Mouse (Mus musculus) heart, adult 18-20 months (tissue): Measurements from ENCODE around the gene Bzw1. TPM values are rescaled to one million over a fixed set of nuclear protein-coding genes. Genes with fewer than 3 reads are reported as not detected.

Experiments used
- DNase-seq, 2 experiments: peaks; one replicate each; pipeline ENCODE4 v3.0.0; 2021 to 2022; ENCODE audit warnings: mixed read lengths in 1 of 2
- total RNA-seq, 2 experiments: library from RNA; stranded (reverse); gene quantifications; 2 replicates each; pipeline ENCODE4 v1.2.3; 2021

The Bzw1 gene
- total RNA-seq, 2 experiments from 2014 or later = 66.2 to 70.6 TPM

DNA sequence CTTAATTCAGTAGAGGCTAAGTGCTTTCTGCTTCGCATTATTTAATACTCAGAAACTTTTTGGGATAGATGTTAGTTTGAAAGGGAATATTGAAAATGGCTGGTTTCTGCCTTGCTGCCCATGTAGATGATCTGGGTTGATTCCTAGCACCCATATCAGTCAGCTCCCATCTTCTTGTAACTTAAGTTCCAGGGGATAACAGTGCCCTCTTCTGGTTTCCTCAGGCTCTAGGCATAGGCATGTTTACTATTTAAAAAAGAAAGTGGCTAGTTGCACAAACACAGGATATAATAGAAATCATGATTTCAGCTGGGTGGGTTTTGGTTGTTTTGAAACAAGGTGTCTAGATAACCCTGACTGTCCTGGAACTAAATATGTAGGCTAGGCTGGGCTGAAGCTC is 3.5 kb downstream of the Bzw1 start:
- DNase-seq = no peak

DNA sequence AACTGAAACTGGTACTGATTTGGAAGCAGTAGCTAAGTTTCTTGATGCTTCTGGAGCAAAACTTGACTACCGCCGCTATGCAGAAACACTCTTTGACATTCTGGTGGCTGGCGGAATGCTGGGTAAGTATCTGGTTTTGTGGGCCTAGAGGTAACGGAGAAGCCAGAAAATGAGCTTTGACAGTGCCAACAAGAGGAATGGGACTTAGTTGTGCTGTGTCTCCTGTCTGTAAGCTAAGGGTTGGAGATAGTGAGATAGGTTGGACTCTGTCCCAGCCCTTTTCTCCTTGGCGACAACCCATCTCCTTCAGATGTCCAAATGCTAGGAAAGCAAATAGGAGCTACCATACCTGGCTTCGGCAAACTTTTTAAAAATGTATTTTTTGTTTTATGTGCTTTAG is 5.0 kb downstream of the Bzw1 start:
- no peak for DNase-seq

DNA sequence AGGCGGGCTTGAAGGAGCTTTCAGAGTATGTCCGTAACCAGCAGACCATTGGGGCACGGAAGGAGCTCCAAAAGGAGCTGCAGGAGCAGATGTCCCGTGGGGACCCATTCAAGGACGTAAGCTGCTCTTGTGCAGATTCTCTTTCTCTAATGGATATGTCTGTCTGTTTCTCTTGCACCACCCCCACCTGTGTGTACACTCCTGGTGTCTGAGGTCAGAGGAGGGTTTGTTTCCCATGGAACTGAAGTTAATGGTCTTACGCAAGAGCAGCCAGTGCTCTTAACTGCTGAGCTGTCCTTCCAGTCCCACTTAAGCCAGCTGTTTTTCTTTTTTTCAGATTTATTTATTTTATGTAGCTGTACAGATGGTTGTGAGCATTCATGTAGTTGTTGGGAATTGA is 8.7 kb downstream of the Bzw1 start:
- DNase-seq = no peak

DNA sequence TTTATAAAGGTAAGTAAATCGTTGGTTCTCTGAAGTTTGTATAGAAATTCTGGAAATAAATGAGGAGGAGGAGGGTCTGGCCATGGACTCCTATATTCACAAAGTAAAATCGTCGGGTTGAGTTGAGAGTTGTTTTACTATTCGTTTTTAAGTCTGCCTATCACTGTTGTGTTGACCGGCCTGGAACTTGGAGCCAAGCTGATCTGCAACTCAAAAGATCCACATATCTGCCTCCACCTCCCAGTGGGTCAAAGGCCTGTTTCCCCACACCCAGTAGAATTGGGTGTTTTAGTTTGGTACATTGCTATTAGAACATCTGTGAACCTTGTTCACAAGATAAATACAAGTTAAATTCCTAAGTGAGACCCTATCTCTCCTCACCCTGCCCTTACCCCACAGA is 11.0 kb downstream of the Bzw1 start:
- no peak for DNase-seq

DNA sequence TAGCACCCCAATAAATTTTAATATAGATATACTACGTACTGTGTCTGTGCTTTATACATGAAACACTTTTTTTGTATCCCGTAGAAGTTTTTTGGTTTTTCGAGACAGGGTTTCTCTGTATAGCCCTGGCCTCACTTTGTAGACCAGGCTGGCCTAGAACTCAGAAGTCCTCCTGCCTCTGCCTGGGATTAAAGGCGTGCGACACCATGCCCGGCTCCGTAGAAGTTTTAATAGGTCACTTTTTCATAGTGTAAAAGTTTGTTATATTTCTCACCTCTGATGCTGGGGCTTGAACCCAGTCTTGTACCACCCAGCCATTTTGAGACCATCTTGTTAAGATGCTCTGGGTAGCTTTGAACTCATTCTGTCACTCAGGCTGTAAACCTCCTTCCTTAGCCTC is 14.6 kb downstream of the Bzw1 start:
- no peak for DNase-seq

DNA sequence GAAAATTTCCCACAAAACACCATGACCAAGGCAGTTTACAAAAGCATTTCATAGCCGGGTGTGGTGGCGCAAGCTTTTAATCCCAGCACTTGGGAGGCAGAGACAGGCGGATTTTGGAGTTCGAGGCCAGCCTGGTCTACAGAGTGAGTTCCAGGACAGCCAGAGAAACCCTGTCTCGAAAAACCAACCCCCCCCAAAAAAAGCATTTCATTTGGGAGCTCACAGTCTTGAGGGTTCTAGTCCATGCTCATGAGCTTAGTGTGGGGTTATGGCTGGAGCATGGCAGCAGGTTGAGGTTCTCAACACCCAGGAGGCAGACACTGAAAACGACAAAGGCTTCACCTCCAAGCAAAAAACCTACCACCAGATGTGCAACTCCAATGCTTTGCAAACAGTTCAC is 15.4 kb downstream of the Bzw1 start:
- no peak for DNase-seq

DNA sequence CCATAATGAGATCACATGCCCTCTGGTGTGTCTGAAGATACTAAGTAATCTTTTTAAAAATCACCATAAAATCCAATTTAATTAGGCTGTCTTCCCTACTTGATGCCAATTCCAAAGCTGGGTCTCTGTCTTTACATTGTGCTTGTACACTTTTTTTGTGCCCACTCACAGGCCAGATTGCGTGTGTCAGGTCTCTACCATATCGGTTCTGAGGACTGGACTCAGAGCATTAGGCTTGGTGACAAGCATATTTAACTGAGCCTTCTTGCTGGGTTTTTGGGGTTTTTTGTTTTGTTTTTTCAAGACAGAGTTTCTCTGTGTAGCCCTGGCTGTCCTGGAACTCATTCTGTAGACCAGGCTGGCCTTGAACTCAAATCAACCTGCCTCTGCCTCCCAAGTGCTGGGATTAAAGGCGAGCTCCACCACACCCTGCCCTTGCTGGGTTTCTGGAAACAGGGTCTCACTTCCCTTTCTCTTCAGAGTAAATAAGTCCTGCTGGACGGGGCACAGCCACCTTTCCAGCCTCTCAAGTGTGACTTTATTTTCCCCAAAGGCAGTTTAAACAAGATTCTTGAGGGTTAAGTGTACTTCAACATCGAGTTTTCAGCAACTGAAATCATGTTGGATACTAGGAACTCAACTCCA is 17.0 kb downstream of the Bzw1 start:
- DNase-seq = no peak

DNA sequence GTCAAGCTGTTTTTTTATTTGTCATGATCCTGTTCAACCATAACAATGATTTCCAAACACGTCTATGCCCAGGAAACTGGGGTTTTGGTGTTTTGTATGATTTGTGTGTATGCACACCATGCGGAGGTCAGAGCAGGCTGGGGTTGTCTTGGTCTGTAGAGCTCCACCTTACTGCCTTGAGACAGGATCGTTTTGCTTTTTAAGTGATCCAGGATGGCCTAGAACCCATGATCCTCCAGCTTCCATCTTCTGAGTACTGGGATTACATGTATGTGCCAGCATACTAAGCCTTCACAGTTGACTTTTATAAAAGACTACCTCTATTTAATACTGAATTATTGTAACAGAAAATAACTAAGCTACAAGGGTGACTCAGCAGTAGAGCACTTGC is 17.5 kb downstream of the Bzw1 start:
- DNase-seq = no peak

DNA sequence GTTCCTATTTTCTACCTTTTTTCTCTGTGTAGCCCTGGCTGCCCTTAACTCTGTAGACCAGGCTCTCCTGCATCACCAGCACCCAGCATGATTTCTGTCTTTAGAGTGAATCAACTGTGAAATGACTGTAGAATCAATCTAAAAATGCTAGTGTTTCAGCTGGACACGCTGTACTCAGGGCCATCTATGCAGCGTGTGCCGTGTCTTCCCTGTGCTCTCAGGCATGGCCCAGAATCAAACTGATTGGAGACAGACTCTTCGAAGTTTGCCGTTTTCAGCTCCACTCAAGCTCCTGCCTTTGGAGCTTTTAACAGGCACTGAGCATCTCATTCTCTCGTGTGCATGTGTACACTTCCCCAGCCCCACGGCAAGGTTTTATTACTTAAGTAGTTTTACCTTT is 18.1 kb downstream of the Bzw1 start:
- no peak for DNase-seq

DNA sequence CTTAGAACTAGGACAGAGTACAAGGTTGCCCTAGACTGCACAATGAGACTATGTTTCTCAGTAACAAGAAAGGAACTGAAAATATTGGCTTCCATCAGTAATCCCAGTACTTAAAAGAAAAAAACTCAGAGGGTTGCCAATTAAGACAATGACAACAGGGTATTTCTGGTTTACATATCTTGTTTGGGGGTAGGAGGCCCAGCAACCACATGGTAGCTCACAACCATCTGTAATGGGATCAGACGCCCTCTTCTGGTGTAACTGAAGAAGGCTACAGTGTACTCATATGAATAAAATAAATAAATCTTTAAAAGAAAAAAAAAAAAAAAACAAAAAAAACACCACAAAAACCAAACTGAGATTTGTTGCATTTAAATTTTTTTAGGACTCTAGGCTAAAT is 22.7 kb downstream of the Bzw1 start:
- DNase-seq = no peak

DNA sequence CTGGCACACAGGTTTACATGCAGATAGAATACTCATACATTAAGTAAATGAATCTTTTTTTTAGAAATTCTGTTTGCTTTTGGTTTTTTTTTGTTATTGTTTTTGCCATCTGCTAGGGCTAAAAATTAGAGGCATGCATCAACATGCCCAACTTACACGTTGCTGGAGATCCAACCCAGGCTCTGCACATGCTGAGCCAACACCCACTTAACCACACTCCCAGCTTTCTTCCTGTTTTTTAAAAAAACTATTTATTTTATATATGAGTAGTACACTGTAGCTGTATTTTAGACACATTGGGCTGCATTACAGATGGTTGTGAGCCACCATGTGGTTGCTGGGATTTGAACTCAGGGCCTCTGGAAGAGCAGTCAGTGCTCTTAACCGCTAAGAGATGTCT is 23.4 kb downstream of the Bzw1 start:
- no peak for DNase-seq

DNA sequence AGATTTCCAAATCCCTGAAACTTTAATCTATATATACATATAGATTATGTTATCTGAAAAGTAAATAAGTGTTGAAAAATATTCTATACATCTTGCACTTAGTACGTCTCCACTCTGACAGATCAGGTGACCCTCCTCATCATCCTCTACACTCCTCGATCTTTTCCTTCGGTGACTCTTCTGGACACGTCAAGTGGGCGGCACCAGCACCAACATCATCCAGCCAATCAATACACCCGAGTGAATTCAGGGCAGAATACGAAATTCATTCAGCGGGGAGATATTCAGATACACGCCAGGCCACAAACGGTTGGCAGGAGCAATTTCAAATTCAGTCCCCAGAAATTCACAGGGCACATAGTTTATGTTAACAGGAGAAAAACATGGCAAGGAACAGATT is 27.3 kb downstream of the Bzw1 start:
- DNase-seq = no peak

DNA sequence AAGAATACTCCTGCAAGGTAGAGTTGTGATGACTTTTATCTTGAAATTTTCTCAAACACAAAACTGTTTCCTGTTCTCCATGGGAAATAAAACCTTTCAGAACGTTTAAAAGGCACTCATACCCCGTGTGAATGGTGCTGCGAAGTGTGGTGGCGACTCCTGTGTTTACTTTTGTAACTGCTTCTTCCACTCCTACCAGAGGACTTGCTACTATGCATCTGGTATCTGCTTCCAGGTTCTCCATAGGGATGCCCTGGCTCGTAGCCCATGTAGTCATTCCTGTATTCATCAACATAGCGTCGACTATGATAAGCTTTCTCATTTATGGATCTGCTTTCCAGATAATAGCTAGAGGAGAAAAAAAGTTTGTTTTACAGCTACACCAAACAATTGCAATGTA is 28.3 kb downstream of the Bzw1 start:
- peak in 1 of 2 experiments; percentile 39 for DNase-seq

DNA sequence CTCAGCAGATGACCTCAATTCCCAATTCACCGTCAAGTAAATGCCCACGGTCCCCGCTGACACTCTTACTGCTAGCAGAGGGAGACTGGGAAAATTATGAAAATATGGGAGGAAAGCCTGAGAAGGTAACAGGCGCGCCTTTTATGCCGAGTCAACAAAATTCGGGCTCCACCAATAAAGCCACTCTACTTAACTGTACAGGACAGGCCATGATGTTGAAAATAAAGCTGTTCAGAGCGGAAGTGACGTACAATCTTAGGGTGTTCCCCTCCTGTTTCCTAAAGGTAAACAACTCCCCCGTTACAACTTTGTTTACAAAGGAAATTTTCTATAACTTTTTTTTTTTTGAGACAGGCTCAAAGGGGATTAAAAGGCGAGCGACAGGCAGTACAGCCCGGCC is 30.2 kb downstream of the Bzw1 start:
- peak; percentile 69 for DNase-seq

DNA sequence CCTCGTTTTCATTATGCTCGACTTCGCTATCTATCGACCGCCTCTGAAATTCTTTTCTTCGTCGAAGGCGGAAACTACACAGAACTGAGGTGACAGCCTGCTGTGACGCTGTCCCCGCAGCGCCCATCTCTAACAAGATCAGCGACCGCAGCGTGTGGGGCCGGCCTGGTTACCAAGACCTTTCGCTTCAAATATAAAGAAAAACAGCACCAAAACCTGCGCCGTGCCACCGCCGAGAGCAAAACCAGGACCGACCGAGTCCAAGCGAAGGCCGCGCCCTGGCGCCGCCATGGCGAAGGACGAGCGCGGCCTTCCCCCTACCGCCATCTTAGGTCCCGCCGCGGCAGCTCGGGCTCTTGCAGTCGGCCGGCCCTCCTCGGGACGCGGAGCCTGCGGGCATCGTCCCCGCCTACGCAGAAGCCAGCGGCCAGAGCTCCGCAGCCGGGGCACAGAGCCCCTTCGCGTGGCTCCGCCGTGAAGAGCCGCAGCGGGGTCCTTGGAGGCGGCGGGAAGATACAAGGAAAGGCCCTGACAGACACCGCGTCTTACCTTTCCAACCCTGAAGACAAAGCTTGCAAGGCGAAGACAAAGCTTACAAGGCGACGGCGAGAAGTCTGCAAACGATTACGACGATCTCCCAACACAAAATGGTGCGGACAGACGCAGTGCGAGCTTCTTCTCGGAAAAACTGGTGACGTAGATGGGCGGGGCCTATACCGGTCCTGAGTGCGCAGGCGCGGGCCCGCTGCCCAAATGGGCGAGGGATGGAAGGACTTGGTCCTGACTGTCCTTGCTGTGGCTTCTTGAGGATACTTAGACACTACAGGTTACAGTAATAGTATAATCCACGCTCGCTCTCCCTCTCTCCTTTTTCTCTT is 30.9 kb downstream of the Bzw1 start, which contains the start of gene Clk1:
TSS of gene Clk1 (minus strand) at position 696 of the 878 bp plus-strand sequence.
- peak; percentile 99 to 100 for DNase-seq

DNA sequence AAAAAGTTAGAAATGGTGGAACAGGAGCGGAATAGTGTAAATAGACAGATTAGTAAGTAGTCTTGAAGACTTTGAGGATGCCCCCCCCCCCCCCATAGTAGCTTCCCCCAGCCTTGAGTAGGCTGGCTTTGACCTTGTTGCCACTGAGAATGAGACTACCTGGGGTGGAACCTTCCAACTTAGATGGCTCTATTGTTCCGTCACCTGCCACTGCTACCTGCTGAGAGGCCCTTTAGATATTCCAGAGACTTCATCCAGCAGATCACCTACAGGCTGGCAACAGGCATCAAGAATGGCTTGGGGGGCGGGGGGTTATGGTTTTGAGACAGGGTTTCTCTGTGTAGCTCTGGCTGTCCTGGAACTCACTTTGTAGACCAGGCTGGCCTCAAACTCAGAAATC is 31.9 kb downstream of the Bzw1 start:
- DNase-seq = no peak

DNA sequence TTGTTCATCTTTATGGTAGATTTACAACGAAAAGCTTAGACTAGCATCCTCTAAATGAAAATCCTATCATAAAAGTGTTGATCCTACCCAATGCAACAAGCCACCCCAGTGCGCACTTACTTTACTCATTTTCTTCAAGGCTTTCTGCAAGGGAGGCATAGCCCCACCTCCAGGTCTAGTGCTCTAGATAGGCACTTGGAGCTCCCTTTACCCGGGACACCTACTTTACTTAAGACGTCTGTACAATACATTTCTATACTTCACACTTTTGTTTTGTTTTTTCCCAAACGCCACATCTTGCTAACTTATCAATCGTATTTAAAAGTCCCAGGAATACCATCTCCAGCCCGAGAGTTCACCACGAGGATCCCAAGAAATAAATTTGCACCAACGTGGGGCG is 52.0 kb downstream of the Bzw1 start:
- no peak for DNase-seq

DNA sequence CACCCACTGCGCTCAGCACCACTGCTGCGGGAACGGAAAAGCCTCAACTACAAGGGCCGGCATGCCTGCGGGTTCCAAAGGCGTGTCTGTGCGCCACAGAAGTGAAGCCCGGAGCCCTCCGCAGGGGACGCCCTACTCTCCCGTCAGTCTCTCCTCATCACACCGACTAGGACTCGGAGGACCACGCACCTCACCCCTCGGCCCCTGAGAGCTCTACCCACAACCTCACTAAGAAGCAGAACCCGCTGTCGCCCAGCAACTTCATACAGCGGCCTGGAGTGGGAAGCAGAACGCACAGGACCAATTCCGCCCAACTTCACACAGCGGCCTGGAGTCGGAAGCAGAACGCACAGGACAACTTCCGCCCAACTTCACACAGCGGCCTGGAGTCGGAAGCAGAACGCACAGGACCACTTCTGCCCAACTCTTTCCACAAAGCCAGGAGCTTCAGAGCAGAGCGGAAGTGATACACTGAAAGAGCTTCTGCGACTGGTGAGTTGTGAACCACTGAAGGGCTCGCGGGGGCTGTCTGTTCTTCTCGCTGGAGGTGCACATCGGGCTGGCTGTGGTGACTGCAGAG is 52.5 kb downstream of the Bzw1 start, which contains the start of the genes Nif3l1 and Ppil3:
TSS of gene Nif3l1 (plus strand) at position 9 of the 580 bp plus-strand sequence.
TSS of gene Ppil3 (minus strand) at position 344 of the 580 bp plus-strand sequence.
- peak; percentile 89 to 91 for DNase-seq

DNA sequence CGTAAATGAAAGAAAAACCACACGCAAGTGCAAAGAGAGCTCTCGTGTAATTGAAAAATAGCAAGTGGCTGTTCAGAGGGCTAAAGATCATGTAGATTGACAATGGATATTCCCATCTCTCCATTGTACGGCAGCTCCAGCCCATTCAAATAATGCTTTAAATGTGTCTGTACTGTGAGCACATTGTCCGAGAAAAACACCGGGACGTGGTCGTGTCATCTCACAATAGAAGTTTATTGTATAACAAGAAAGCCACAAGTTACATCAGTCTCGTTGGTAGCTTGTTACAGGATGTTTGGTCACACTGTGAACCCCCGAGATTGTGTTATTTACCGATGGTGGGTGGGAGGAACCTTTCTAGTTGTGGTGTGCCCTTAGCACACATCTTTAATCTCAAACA is 53.2 kb downstream of the Bzw1 start:
- no peak for DNase-seq

DNA sequence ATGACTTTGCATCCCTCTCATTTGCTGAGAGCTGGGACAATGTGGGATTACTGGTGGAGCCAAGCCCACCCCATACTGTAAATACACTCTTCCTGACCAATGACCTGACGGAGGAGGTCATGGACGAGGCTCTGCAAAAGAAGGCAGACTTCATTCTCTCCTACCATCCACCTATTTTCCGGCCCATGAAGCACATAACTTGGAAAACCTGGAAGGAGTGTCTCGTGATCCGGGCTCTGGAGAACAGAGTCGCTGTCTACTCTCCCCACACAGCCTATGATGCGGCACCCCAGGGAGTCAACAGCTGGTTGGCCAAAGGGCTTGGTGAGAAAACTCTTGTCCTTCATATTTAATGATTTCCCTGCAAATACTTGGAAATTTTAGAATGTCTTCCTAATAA is 55.1 kb downstream of the Bzw1 start:
- no peak for DNase-seq

DNA sequence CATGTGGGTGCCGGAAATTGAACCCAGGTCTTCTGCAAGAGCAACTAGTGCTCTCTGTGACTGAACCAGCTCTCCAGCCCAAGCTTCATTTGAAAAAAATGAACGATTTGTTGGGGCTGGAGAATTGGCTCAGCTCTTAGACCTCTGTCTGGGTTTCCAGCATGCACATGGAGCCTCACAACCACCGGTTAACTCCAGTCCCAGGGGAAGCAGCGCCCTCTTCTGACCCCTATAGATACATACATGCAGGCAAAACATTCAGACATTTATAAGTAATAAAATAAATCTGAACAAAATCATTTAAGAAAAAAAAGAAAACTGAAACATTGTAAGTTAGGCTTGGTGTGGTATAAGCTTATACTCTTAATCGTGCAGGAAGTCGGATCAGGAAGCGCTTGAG is 55.7 kb downstream of the Bzw1 start:
- no peak for DNase-seq

DNA sequence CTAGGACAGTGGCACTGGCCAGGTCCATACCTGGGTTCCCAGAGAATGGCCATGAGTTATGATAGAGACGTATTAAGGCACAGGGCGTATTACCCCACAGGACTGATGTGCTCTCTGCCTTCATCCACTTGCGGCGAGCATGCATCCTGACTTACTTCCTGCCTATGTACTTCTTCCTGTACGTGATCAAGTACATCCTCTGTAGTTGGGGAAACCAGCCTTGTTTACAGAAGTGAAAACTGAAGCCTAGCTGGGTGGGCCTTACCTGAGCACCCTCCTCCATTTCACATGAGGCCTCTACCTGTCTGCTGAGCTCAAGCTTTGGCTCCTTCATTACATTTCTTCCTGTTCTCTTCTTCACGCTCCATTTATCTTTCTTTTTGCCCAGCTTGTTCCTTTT is 61.6 kb downstream of the Bzw1 start:
- DNase-seq = no peak
